Mouse (Mus musculus) limb, embryonic 14.5 days (tissue): ENCODE data around the gene Arx. TPM values are rescaled to one million over a fixed set of nuclear protein-coding genes. Genes with fewer than 3 reads are reported as not detected.

ENCODE experiments used
- ATAC-seq: fragments of 200-750 bp; cut with Nextera tagmentation; 2 replicates; pipeline ENCODE4 v1.8.0; 2017; ENCODE audit warnings: low read depth, moderate number of reproducible peaks, moderate TSS enrichment; ENCODE audit not compliant: low FRiP score
- DNase-seq: peaks from one replicate; pipeline ENCODE4 v3.0.0-alpha.2; 2015; ENCODE audit warnings: low spot score
- H3K27ac ChIP-seq: fragments of 300-500 bp; sonication (generic); replicated peaks from 2 replicates; pipeline ENCODE4 v1.5.1; 2014; ENCODE audit warnings: low read depth, mild to moderate bottlenecking, low read length, moderate library complexity, mixed read lengths
- H3K27me3 ChIP-seq: fragments of 300-500 bp; sonication (generic); 2 replicates; pipeline ENCODE4 v1.6.1; 2014; ENCODE audit warnings: low read length, mixed read lengths; ENCODE audit not compliant: control insufficient read depth, insufficient read depth
- H3K36me3 ChIP-seq: fragments of 300-500 bp; sonication (generic); 2 replicates; pipeline ENCODE4 v1.6.1; 2014; ENCODE audit warnings: mild to moderate bottlenecking, low read length, moderate library complexity, mixed read lengths; ENCODE audit not compliant: control insufficient read depth, insufficient read depth
- H3K4me1 ChIP-seq: fragments of 300-500 bp; sonication (generic); 2 replicates; pipeline ENCODE4 v1.6.1; 2014; ENCODE audit warnings: antibody characterized with exemption, low read length, mixed read lengths; ENCODE audit not compliant: control insufficient read depth, insufficient read depth
- H3K4me2 ChIP-seq: fragments of 300-500 bp; sonication (generic); replicated peaks from 2 replicates; pipeline ENCODE4 v1.6.1; 2014; ENCODE audit warnings: low read depth, mild to moderate bottlenecking, low read length, moderate library complexity; ENCODE audit not compliant: severe bottlenecking
- H3K4me3 ChIP-seq: fragments of 300-500 bp; sonication (generic); replicated peaks from 2 replicates; pipeline ENCODE4 v1.5.1; 2014; ENCODE audit warnings: low read length
- H3K9ac ChIP-seq: fragments of 300-500 bp; sonication (generic); 2 replicates; pipeline ENCODE4 v1.6.1; 2014; ENCODE audit warnings: mild to moderate bottlenecking, low read depth, low read length, moderate library complexity; ENCODE audit not compliant: severe bottlenecking
- H3K9me3 ChIP-seq: fragments of 300-500 bp; sonication (generic); 2 replicates; pipeline ENCODE4 v1.6.1; 2016; ENCODE audit warnings: low read length; ENCODE audit not compliant: control insufficient read depth
- POLR2A ChIP-seq: fragments of 200-500 bp; IDR thresholded peaks from 2 replicates; pipeline ENCODE4 v1.8.0; 2012; ENCODE audit warnings: inconsistent platforms, mild to moderate bottlenecking, moderate library complexity, borderline replicate concordance; ENCODE audit not compliant: insufficient read depth, insufficient read length; ENCODE audit errors: extremely low read depth
- WGBS: fragments of 180-500 bp; shearing (Covaris S2); extraction: QIAGEN DNeasy Blood & Tissue Kit; methylation state at CpG from one replicate; pipeline ENCODE4 v1.1.7; 2014; 5-methylcytosine and 5-hydroxymethylcytosine counted together
- polyA plus RNA-seq, 2 experiments: library from polyadenylated mRNA; depleted of rRNA in 1 of 2; stranded (reverse) in 1 of 2; unstranded in 1 of 2; fragments of >200 nt; fragmentation: Nextera tagmentation in 1 of 2; extraction: Ambion mirVana in 1 of 2; gene quantifications; 2 replicates each; pipeline versions ENCODE4 v1.2.1 to v1.2.3; 2012 to 2014

Arx gene
- polyA plus RNA-seq, 2 experiments, result 1.1 to 2.0 TPM

DNA sequence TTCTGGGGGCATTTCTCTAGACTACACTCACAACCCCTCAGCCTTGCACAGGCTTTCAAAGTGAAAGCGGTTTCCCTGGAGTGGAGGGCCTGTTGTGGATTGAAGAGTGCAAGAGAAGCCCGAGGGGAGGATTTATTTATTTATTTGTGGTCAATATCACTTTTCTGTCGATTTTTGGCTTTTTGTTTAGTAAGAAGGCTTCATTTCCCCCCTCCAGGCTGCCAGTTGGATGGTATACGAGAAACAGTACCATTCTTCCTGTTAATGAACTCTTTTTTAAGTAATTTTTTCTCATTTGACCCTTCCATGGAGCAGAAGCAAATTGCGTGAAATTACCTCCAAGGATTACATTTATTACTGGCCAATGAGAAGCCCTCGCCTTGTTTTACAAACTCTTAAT, 13.5 kb downstream of the Arx start:
- no peak overlapping the region for H3K27ac ChIP-seq
- TF ChIP-seq POLR2A, result no peak
- DNase-seq, result no peak
- no peaks in the 10 kb centered on the region for H3K4me1 ChIP-seq
- H3K4me3 ChIP-seq, result no peak overlapping the region
- WGBS, result 23% methylated on average over 6 of the region's 6 CpGs
- no peak overlapping the region for H3K4me2 ChIP-seq
- no peaks in the 10 kb centered on the region for H3K36me3 ChIP-seq
- ATAC-seq, result no peak
- H3K9ac ChIP-seq, result no peak overlapping the region
- H3K27me3 ChIP-seq, result peaks cover 79% of the 10 kb centered on the region
- H3K9me3 ChIP-seq, result no peaks in the 10 kb centered on the region

DNA sequence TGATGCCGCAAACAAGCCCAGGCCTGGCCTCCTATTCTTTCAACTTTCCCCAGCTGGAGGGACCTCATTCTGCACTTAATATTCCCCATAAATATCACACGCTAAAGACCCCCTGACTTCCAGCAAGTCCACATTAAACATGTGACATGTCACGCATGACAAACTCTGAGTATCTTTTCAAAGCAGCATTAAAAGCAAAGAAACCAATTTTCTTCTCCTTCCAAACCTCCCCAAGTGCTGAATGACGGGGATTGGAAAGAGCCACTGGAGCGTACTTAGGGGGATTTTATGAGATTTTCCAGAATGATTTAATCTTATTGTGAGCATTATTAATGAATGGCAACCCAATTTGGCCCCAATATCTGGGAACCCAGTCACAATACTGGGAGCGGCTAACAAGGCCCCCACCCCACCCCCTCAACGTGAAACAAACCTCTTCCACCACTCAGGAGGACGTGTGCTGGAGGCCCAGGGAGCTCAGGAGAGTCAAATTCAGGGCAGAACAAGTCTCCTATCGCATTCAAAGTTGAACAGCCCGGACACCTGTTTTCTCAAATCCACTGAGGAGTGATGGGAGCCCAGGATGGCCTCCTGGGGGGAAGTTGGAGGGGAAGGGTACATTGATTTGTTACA, 14.1 kb downstream of the Arx start:
- Histone ChIP-seq H3K9ac (no peak overlapping the region), H3K27ac (no peak overlapping the region), H3K9me3 (no peaks in the 10 kb centered on the region), H3K36me3 (no peaks in the 10 kb centered on the region), H3K4me2 (no peak overlapping the region), H3K4me3 (no peak overlapping the region), H3K27me3 (peaks cover 74% of the 10 kb centered on the region), H3K4me1 (no peaks in the 10 kb centered on the region)
- ATAC-seq (no peak), DNase-seq (no peak)
- no peak for TF ChIP-seq POLR2A
- WGBS, result 24% methylated on average over 10 of the region's 10 CpGs

DNA sequence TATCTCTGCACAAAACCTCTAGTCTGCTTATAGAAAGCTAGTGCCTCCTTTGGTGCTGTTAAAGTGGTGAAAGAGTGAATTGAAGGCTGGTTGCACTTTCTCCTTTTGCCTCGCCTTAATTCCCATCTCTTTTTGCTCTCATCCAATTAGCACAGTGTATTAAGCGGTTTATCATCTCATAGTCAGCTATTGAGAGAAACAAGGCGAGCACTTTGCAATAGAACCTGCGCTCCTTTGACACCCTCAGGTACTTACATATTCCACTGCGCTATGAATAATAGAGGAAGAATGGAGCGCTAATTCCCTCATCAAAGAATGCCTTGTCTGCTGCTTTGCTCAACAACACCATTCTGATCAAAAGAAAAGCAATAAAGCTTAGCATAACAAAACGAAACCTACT, 15.6 kb downstream of the Arx start:
- Histone ChIP-seq H3K27me3 (peaks cover 61% of the 10 kb centered on the region), H3K9me3 (no peaks in the 10 kb centered on the region), H3K4me3 (no peak overlapping the region), H3K27ac (no peak overlapping the region), H3K4me2 (no peak overlapping the region), H3K9ac (no peak overlapping the region), H3K36me3 (no peaks in the 10 kb centered on the region), H3K4me1 (no peaks in the 10 kb centered on the region)
- TF ChIP-seq POLR2A, result no peak
- DNase-seq (no peak), ATAC-seq (no peak)
- 14% methylated on average over 7 of the region's 7 CpGs for WGBS

DNA sequence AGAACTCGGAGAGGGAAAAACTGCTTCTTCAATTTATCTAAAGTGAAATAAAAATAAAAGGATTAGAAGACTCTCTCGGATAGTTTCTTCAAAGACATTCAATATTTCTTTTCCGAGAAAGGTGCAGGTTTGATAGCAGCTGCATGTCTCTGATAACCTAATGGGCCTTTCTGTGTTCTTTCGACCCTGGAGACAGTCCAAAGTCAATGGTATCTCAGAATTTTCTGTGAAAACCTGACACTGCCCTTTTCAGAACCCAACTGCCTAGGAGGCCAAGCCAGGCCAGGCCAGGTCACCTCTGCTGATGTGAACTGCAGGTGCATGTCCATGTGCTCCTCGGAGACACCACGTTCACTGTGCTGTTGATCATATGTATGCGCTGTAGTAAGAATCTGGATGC, 19.5 kb downstream of the Arx start:
- Histone ChIP-seq H3K4me1 (no peaks in the 10 kb centered on the region), H3K4me2 (no peak overlapping the region), H3K4me3 (no peak overlapping the region), H3K36me3 (no peaks in the 10 kb centered on the region), H3K27me3 (peaks cover 22% of the 10 kb centered on the region), H3K27ac (no peak overlapping the region), H3K9ac (no peak overlapping the region), H3K9me3 (no peaks in the 10 kb centered on the region)
- no peak for ATAC-seq
- 94% methylated on average over 7 of the region's 7 CpGs for WGBS
- no peak for DNase-seq
- TF ChIP-seq POLR2A, result no peak

DNA sequence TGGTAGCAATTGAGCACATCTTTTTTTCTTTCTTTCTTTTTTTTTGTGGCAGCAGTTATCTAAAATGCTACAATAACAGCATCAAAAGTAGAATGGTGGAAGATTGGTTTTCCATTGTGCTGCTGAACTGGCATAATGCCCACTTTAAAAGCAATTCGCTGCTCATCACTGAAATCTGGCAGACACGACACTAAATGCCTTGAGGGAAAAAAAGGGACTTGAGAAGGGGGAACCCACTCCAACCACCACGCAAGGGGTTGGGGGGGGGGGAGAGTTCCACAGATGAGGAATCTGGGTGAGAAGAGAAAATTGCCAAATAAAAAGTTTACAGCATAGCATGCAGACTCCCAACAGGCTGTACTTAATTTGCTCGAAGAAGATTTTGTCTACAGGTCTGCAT, 31.3 kb downstream of the Arx start:
- no peak overlapping the region for H3K4me3 ChIP-seq
- WGBS, result 54% methylated on average over 4 of the region's 4 CpGs
- no peaks in the 10 kb centered on the region for H3K27me3 ChIP-seq
- H3K9ac ChIP-seq, result no peak overlapping the region
- no peaks in the 10 kb centered on the region for H3K4me1 ChIP-seq
- no peak for ATAC-seq
- no peak overlapping the region for H3K27ac ChIP-seq
- no peaks in the 10 kb centered on the region for H3K9me3 ChIP-seq
- no peaks in the 10 kb centered on the region for H3K36me3 ChIP-seq
- no peak for DNase-seq
- no peak overlapping the region for H3K4me2 ChIP-seq
- TF ChIP-seq POLR2A, result no peak

DNA sequence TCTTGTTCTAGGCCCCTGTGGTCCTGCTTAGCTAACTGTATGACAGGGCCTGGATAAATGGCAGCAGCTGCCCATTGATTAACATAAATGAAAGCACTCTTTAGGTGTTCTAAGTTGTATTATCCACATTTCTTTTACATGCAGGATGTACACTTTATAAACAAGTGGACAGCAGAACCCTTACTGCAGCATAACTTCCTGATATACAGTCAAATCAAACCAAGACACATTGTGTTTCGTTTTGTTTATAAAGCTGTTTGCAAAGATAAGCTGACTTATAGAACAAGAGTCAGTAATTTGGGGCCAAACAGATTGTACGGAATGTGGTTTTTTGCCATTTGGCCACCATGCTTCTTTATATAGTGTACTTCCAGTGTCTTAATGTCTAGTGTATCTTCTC, 33.7 kb downstream of the Arx start:
- no peak overlapping the region for H3K4me3 ChIP-seq
- no peak overlapping the region for H3K4me2 ChIP-seq
- no peak for TF ChIP-seq POLR2A
- H3K36me3 ChIP-seq, result no peaks in the 10 kb centered on the region
- no peaks in the 10 kb centered on the region for H3K27me3 ChIP-seq
- no peak for ATAC-seq
- no peak overlapping the region for H3K27ac ChIP-seq
- DNase-seq, result no peak
- H3K9me3 ChIP-seq, result no peaks in the 10 kb centered on the region
- H3K9ac ChIP-seq, result no peak overlapping the region
- WGBS, result 83% methylated on average over 2 of the region's 2 CpGs
- no peaks in the 10 kb centered on the region for H3K4me1 ChIP-seq
